Mouse (Mus musculus) kidney, adult 2 months (tissue): Measurements from ENCODE around the gene Gm5127. TPM values are rescaled to one million over a fixed set of nuclear protein-coding genes. Genes with fewer than 3 reads are reported as not detected.

Experiments used
- DNase-seq: peaks from one replicate; pipeline ENCODE4 v3.0.0; 2021
- H3K27ac ChIP-seq: fragments of 200-500 bp; 2 replicates; pipeline ENCODE4 v1.5.1; 2012; ENCODE audit warnings: low read depth, low read length, control low read depth, inconsistent platforms; ENCODE audit not compliant: insufficient read depth
- H3K27me3 ChIP-seq: fragments of 200-500 bp; replicated peaks from 2 replicates; pipeline ENCODE4 v1.6.1; 2012; ENCODE audit warnings: mild to moderate bottlenecking, moderate library complexity, low read length, inconsistent platforms; ENCODE audit not compliant: control insufficient read depth, insufficient read depth
- H3K36me3 ChIP-seq: fragments of 200-500 bp; 2 replicates; pipeline ENCODE4 v1.6.1; 2012; ENCODE audit warnings: mild to moderate bottlenecking, moderate library complexity, low read length, inconsistent platforms; ENCODE audit not compliant: control insufficient read depth, insufficient read depth
- H3K4me1 ChIP-seq: fragments of 200-500 bp; 2 replicates; pipeline ENCODE4 v1.6.1; 2011; ENCODE audit warnings: low read length; ENCODE audit not compliant: control insufficient read depth, insufficient read depth
- H3K4me3 ChIP-seq: fragments of 200-500 bp; 2 replicates; pipeline ENCODE4 v1.5.1; 2011; ENCODE audit warnings: mild to moderate bottlenecking, low read depth, low read length, control low read depth; ENCODE audit not compliant: insufficient read depth
- CTCF ChIP-seq: fragments of 200-500 bp; conservative IDR thresholded peaks from 2 replicates; pipeline ENCODE4 v1.5.1; 2011; ENCODE audit warnings: low read depth, mild to moderate bottlenecking, control low read depth, low read length, moderate library complexity, mixed read lengths; ENCODE audit not compliant: insufficient read depth, insufficient read length
- POLR2A ChIP-seq: fragments of 200-500 bp; IDR thresholded peaks from one replicate; pipeline ENCODE4 v1.6.1; 2011; ENCODE audit warnings: low read depth, low read length, control low read depth
- WGBS: fragments of 180-500 bp; shearing (Covaris S2); methylation state at CpG from one replicate; pipeline ENCODE4 v1.1.7; 2018; 5-methylcytosine and 5-hydroxymethylcytosine counted together
- polyA plus RNA-seq: library from polyadenylated mRNA; depleted of rRNA; stranded (reverse); fragments of >200 nt; gene quantifications from 2 replicates; pipeline ENCODE4 v1.2.3, GENCODE M21; 2012

Gene Gm5127
- polyA plus RNA-seq, 1 experiment, result 0.06 TPM

DNA sequence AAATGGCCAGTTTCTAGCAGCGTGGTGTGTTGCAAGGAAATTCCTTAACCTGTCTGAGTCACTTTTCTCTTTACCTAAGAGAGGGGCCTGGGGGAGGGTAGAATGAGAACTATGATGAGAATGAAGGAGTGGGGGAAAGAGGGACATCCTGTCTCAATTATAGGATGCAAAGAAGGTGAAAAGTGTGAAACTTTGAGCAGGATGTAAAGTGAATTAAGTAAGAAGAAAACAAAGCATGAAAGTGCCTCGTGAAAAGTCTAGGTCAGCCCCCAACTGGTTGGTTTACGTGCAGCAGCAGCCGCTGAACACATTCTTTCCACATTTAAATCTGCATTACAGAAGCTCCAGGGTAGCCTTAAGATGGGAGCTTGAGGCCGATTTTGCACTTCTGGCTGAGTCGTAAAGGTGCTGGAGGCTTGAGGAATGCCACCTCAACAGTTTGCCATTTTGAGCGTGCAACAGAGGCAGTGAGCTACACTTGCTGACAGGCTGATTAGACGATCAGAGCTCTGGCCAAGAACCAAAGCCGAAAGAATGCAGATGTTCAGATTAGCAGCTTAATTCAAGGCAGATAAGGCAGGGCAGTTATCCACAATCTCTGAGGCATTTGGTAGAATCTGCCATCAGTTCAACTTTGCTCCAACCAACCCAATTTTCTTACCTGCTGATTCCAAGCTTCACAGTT lies 19.7 kb downstream of the Gm5127 start:
- TF ChIP-seq POLR2A (no peak), CTCF (no peak)
- no peak for DNase-seq
- no peak overlapping the region for H3K4me3 ChIP-seq
- no peak overlapping the region for H3K27ac ChIP-seq
- H3K27me3 ChIP-seq, result no peaks in the 10 kb centered on the region
- no peaks in the 10 kb centered on the region for H3K36me3 ChIP-seq
- 12% methylated on average over 9 of the region's 9 CpGs for WGBS
- H3K4me1 ChIP-seq, result no peaks in the 10 kb centered on the region

DNA sequence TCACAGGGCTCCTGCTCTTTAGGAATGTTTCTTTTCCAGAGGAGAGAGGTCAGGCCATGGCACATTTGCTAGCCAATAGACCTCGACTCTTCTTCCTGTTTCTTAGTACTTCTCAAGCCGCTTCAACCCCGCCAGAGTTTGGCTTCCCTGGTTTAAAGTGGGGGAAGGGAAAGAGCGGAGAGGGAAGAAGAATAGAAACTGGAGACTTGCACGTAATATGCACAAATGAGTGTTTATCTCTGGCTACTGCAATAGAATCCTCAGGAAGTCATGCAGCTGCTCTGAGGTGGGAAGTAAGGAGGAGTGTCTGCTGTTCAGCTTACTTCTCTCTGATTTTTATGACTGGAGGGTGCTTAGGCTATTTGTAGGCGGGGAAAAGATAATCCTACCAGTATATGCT lies 20.4 kb downstream of the Gm5127 start, which contains the start of gene Cysltr1:
Cysltr1 (minus strand) TSS at position 294 of the 400 bp plus-strand sequence.
- H3K36me3 ChIP-seq, result no peaks in the 10 kb centered on the region
- TF ChIP-seq CTCF (no peak), POLR2A (no peak)
- H3K4me1 ChIP-seq, result no peaks in the 10 kb centered on the region
- no peak within 1 kb of the TSS for H3K27ac ChIP-seq
- no peak within 1 kb of the TSS for H3K4me3 ChIP-seq
- DNase-seq, result peak; percentile 14
- 15% methylated on average over 6 of the region's 6 CpGs for WGBS
- H3K27me3 ChIP-seq, result no peaks in the 10 kb centered on the region

- WGBS, result 97% methylated on average over 1 of the region's 1 CpGs
- H3K27me3 ChIP-seq, result no peaks in the 10 kb centered on the region
- H3K4me1 ChIP-seq, result no peaks in the 10 kb centered on the region
- no peak overlapping the region for H3K27ac ChIP-seq
- no peak overlapping the region for H3K4me3 ChIP-seq
- DNase-seq, result no peak
- no peak for TF ChIP-seq POLR2A
- TF ChIP-seq CTCF, result no peak
- no peaks in the 10 kb centered on the region for H3K36me3 ChIP-seq
These were observed 39.5 kb downstream of the Gm5127 start for GRCm38 (mm10) chrX:106622512-106622911.

DNA sequence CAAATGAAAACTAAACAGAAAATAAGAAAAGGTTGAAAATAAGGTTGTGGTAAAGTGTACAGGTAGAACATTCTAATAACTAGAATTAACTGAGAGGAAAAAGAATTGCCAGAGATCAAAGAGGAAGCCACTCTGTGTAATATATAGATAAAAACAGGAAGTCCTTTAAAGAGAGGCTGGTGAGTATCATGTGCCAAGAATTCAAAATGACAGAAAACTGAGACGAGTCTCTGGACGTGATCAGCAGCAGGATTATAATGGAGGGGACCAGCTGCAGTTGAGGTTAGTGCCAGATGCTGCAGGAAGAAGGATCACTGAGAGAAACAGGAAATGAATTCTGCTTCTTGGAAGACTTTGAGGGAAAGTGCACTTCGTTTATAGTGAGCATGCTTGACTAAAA lies 40.7 kb downstream of the Gm5127 start:
- 37% methylated on average over 3 of the region's 3 CpGs for WGBS

DNA sequence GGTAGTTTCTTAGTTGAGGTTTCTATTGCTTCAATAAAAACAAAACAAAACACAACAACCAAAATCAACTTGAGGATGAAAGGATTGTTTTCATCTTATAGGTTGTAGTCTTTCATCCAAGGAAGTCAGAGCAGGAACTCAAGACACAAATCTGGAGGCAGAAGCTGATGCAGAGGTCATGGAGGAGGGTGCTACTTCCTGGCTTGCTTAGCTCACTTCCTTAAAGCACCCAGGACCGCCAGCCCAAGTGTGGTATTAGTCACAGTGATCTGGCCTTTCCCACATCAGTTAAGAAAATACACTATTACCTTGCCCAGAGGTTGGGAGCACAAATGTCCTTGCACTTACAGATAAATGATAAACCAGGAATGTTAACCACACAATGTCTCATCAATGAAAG lies 45.5 kb downstream of the Gm5127 start:
- TF ChIP-seq POLR2A (no peak), CTCF (no peak)
- H3K4me1 ChIP-seq, result no peaks in the 10 kb centered on the region
- no peak overlapping the region for H3K4me3 ChIP-seq
- WGBS, result 64% methylated on average over 1 of the region's 1 CpGs
- no peaks in the 10 kb centered on the region for H3K36me3 ChIP-seq
- DNase-seq, result no peak
- no peaks in the 10 kb centered on the region for H3K27me3 ChIP-seq
- no peak overlapping the region for H3K27ac ChIP-seq

More for the DNA sequence above, 40.7 kb downstream of the Gm5127 start:
- H3K36me3 ChIP-seq, result no peaks in the 10 kb centered on the region
- no peak for DNase-seq
- H3K27me3 ChIP-seq, result no peaks in the 10 kb centered on the region
- H3K27ac ChIP-seq, result no peak overlapping the region
- H3K4me1 ChIP-seq, result no peaks in the 10 kb centered on the region
- TF ChIP-seq POLR2A (no peak), CTCF (no peak)
- no peak overlapping the region for H3K4me3 ChIP-seq

DNA sequence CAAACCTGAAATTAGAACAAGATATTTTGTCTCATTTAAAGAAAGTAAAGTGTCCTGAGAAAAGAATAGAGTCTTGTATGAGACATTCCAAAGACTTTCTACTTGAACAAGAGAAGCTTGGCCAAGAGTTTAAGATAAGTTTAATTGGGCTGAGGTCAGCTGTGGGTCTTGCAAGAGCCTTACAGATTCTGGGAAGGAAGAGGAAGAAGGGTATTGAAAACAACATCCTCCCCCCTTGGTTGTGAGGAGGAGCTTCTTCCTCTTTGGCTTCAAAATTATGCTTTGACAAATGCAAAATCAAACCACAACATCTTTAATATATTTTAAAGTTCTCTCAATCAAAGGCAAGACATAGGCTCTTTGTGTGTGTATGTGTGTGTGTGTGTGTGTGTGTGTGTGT lies 50.6 kb downstream of the Gm5127 start:
- H3K36me3 ChIP-seq, result no peaks in the 10 kb centered on the region
- H3K4me3 ChIP-seq, result no peak overlapping the region
- no peak for DNase-seq
- TF ChIP-seq CTCF, result no peak
- no peak for TF ChIP-seq POLR2A
- no peaks in the 10 kb centered on the region for H3K27me3 ChIP-seq
- no peaks in the 10 kb centered on the region for H3K4me1 ChIP-seq
- no peak overlapping the region for H3K27ac ChIP-seq

DNA sequence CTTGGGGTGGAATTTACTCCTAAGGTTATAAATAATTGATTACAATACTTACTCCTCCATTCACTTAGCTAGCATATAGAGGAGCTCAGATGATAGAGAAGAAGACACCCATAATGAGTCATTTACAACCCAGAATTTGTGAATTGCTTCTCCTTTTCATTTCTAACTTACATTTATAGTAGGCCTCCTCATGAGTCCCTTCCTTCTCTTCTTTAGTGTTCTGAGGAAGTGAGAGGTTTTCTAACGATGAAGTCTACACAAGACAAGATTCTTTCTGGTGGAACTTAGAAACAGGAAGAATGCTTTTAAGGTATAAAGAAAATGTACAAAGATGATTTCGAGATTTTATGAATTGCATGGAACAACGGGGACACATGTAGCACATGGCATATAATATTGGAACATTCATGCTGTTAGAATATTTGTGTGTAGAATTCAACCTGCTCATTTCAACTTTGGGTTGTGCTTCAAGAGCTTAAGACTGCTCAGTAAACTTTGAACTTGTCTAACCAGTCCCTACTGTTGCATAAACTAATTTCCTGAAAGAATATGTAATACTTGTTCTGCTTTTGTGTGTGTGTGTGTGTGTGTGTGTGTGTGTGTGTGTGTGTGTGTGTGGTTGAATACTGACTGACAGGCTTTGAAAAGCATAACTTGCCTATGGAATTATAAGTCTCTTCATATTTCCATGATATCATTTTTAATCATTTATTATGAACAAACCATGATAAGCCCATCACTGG lies 52.0 kb downstream of the Gm5127 start:
- no peak for DNase-seq
- no peaks in the 10 kb centered on the region for H3K36me3 ChIP-seq
- H3K27ac ChIP-seq, result no peak overlapping the region
- 75% methylated on average over 3 of the region's 3 CpGs for WGBS
- TF ChIP-seq POLR2A (no peak), CTCF (no peak)
- no peaks in the 10 kb centered on the region for H3K4me1 ChIP-seq
- no peak overlapping the region for H3K4me3 ChIP-seq
- no peaks in the 10 kb centered on the region for H3K27me3 ChIP-seq
